Mouse (Mus musculus) CH12.LX (cell line): ENCODE data around the gene Abhd14b. TPM values are rescaled to one million over a fixed set of nuclear protein-coding genes. Genes with fewer than 3 reads are reported as not detected.

Source experiments
- DNase-seq: peaks from one replicate; pipeline ENCODE4 v3.0.0-alpha.2; 2013; ENCODE audit errors: extremely low read depth
- H3K27ac ChIP-seq: 2 replicates; pipeline ENCODE4 v1.5.1; 2012; ENCODE audit warnings: low read depth, mild to moderate bottlenecking, control low read depth, moderate library complexity; ENCODE audit not compliant: insufficient read depth
- H3K27me3 ChIP-seq: replicated peaks from 2 replicates; pipeline ENCODE3; 2012; ENCODE audit warnings: inconsistent platforms
- H3K36me3 ChIP-seq, 2 experiments: replicated peaks in 1 of 2; 2 replicates each; pipeline versions ENCODE3 to v1.6.1; 2012; ENCODE audit warnings: inconsistent platforms in 1 of 2, low read length in 1 of 2, mild to moderate bottlenecking in 1 of 2, mixed read lengths in 1 of 2, moderate library complexity in 1 of 2; ENCODE audit not compliant: control insufficient read depth in 1 of 2, insufficient read depth in 1 of 2
- H3K4me1 ChIP-seq, 2 experiments: 2 replicates each; pipeline ENCODE4 v1.6.1; 2012; ENCODE audit warnings: inconsistent platforms in 1 of 2, moderate library complexity in 1 of 2; ENCODE audit not compliant: insufficient read depth in 2 of 2, control insufficient read depth in 1 of 2
- H3K4me2 ChIP-seq: 2 replicates; pipeline ENCODE4 v1.6.1; 2012; ENCODE audit warnings: low read depth, mild to moderate bottlenecking, control low read depth; ENCODE audit not compliant: poor library complexity, insufficient read depth, severe bottlenecking
- H3K4me3 ChIP-seq, 3 experiments: fragments of 150-350 bp in 1 of 3; sonication (generic) in 1 of 3; replicated peaks in 1 of 3; 2 replicates each; pipeline versions ENCODE3 to v1.5.1; 2011 to 2012; ENCODE audit warnings: low read depth in 2 of 3, low read length in 2 of 3, mild to moderate bottlenecking in 2 of 3, moderate library complexity in 2 of 3, control low read depth in 1 of 3, improper control_type of control experiment in 1 of 3, inconsistent platforms in 1 of 3, mixed read lengths in 1 of 3; ENCODE audit not compliant: poor library complexity in 1 of 3
- H3K79me2 ChIP-seq: replicated peaks from 2 replicates; pipeline ENCODE4 v1.6.1; 2012; ENCODE audit warnings: mild to moderate bottlenecking, moderate library complexity; ENCODE audit not compliant: control insufficient read depth, poor library complexity, insufficient read depth, severe bottlenecking; ENCODE audit errors: extremely low read depth
- H3K9ac ChIP-seq: 2 replicates; pipeline ENCODE4 v1.6.1; 2012; ENCODE audit warnings: low read depth, mild to moderate bottlenecking, control low read depth, moderate library complexity; ENCODE audit not compliant: insufficient read depth
- H3K9me3 ChIP-seq: replicated peaks from 2 replicates; pipeline ENCODE3; 2012; ENCODE audit warnings: low read length, inconsistent platforms, mixed read lengths
- BHLHE40 ChIP-seq: IDR thresholded peaks from 2 replicates; pipeline ENCODE4 v1.6.1; 2011; ENCODE audit warnings: mild to moderate bottlenecking, low read depth, low read length, improper control_type of control experiment
- CHD1 ChIP-seq: IDR thresholded peaks from 2 replicates; pipeline ENCODE4 v1.6.1; 2012; ENCODE audit warnings: low read depth, low read length, improper control_type of control experiment, inconsistent platforms
- CHD2 ChIP-seq: IDR thresholded peaks from 2 replicates; pipeline ENCODE4 v1.6.1; 2011; ENCODE audit warnings: low read length, improper control_type of control experiment
- CTCF ChIP-seq, 2 experiments: IDR thresholded peaks in 1 of 2; conservative IDR thresholded peaks in 1 of 2; 2 replicates each; pipeline ENCODE4 v1.5.1; 2011 to 2012; ENCODE audit warnings: low read depth in 2 of 2, low read length in 2 of 2, improper control_type of control experiment in 1 of 2, inconsistent platforms in 1 of 2, mild to moderate bottlenecking in 1 of 2, moderate library complexity in 1 of 2
- E2F4 ChIP-seq: IDR thresholded peaks from 2 replicates; pipeline ENCODE4 v1.6.1; 2011; ENCODE audit warnings: low read depth, low read length, improper control_type of control experiment; ENCODE audit not compliant: insufficient replicate concordance
- ELF1 ChIP-seq: IDR thresholded peaks from 2 replicates; pipeline ENCODE4 v1.6.1; 2014; ENCODE audit warnings: low read depth, mild to moderate bottlenecking, inconsistent platforms, low read length, improper control_type of control experiment
- GABPA ChIP-seq: IDR thresholded peaks from 2 replicates; pipeline ENCODE4 v1.6.1; 2012; ENCODE audit warnings: low read depth, low read length, improper control_type of control experiment, inconsistent platforms; ENCODE audit not compliant: insufficient replicate concordance
- HCFC1 ChIP-seq: IDR thresholded peaks from 2 replicates; pipeline ENCODE4 v1.6.1; 2012; ENCODE audit warnings: low read depth, mild to moderate bottlenecking, inconsistent platforms, low read length, improper control_type of control experiment
- IRF4 ChIP-seq: IDR thresholded peaks from 2 replicates; pipeline ENCODE4 v1.6.1; 2014; ENCODE audit warnings: low read depth, mild to moderate bottlenecking, inconsistent platforms, low read length, improper control_type of control experiment
- JUN ChIP-seq: IDR thresholded peaks from 2 replicates; pipeline ENCODE4 v1.6.1; 2011; ENCODE audit warnings: low read depth, mild to moderate bottlenecking, low read length, improper control_type of control experiment, moderate library complexity; ENCODE audit not compliant: insufficient read depth
- JUND ChIP-seq: conservative IDR thresholded peaks from 2 replicates; pipeline ENCODE4 v1.6.1; 2011; ENCODE audit warnings: low read depth, low read length, improper control_type of control experiment
- KAT2A ChIP-seq: IDR thresholded peaks from 2 replicates; pipeline ENCODE4 v1.6.1; 2012; ENCODE audit warnings: low read length, improper control_type of control experiment, inconsistent platforms; ENCODE audit not compliant: insufficient replicate concordance
- MAX ChIP-seq: IDR thresholded peaks from 2 replicates; pipeline ENCODE4 v1.6.1; 2011; ENCODE audit warnings: low read length, improper control_type of control experiment
- MAZ ChIP-seq: IDR thresholded peaks from 2 replicates; pipeline ENCODE4 v1.6.1; 2012; ENCODE audit warnings: low read depth, mild to moderate bottlenecking, inconsistent platforms, low read length, improper control_type of control experiment, moderate library complexity
- MYC ChIP-seq: IDR thresholded peaks from 2 replicates; pipeline ENCODE4 v1.6.1; 2011; ENCODE audit warnings: low read depth, mild to moderate bottlenecking, improper control_type of control experiment, low read length
- NELFE ChIP-seq: IDR thresholded peaks from 2 replicates; pipeline ENCODE4 v1.6.1; 2011; ENCODE audit warnings: low read depth, low read length, improper control_type of control experiment
- NRF1 ChIP-seq: IDR thresholded peaks from 2 replicates; pipeline ENCODE4 v1.6.1; 2014; ENCODE audit warnings: low read depth, mild to moderate bottlenecking, inconsistent platforms, low read length, improper control_type of control experiment, moderate library complexity
- PAX5 ChIP-seq: IDR thresholded peaks from 2 replicates; pipeline ENCODE4 v1.6.1; 2012; ENCODE audit warnings: low read length, inconsistent platforms, mixed read lengths
- POLR2A ChIP-seq: IDR thresholded peaks from 2 replicates; pipeline ENCODE4 v1.6.1; 2011; ENCODE audit warnings: low read depth, mild to moderate bottlenecking, improper control_type of control experiment, low read length
- POLR2AphosphoS2 ChIP-seq: IDR thresholded peaks from 2 replicates; pipeline ENCODE4 v1.6.1; 2011; ENCODE audit warnings: low read depth, low read length, improper control_type of control experiment
- TBP ChIP-seq: conservative IDR thresholded peaks from 2 replicates; pipeline ENCODE4 v1.6.1; 2011; ENCODE audit warnings: low read depth, low read length, improper control_type of control experiment
- TCF12 ChIP-seq: IDR thresholded peaks from 2 replicates; pipeline ENCODE4 v1.6.1; 2014; ENCODE audit warnings: low read depth, mild to moderate bottlenecking, inconsistent platforms, low read length, improper control_type of control experiment
- USF1 ChIP-seq: IDR thresholded peaks from 2 replicates; pipeline ENCODE4 v1.6.1; 2014; ENCODE audit warnings: low read depth, mild to moderate bottlenecking, inconsistent platforms, low read length, improper control_type of control experiment
- ZKSCAN1 ChIP-seq: IDR thresholded peaks from 2 replicates; pipeline ENCODE4 v1.6.1; 2012; ENCODE audit warnings: low read depth, inconsistent platforms, low read length, improper control_type of control experiment, borderline replicate concordance
- ZMIZ1 ChIP-seq: IDR thresholded peaks from 2 replicates; pipeline ENCODE4 v1.6.1; 2012; ENCODE audit warnings: low read depth, mild to moderate bottlenecking, inconsistent platforms, low read length, improper control_type of control experiment
- ZNF384 ChIP-seq: IDR thresholded peaks from 2 replicates; pipeline ENCODE4 v1.6.1; 2012; ENCODE audit warnings: low read depth, low read length, improper control_type of control experiment, inconsistent platforms
- dilution Hi-C: fragments of 300-500 bp; cut with MboI; formaldehyde crosslinking; loops from 2 replicates; pipeline ENCODE4 v1.14.3; 2020; ENCODE audit warnings: low sequenced_read_pairs; ENCODE audit not compliant: extremely low pct_unique_long_range_greater_than_20kb, extremely low pct_ligation_motif_present
- in situ Hi-C: fragments of 300-500 bp; cut with MboI; formaldehyde crosslinking; loops from 3 replicates; pipeline ENCODE4 v1.14.3; 2019; ENCODE audit warnings: low sequenced_read_pairs, low pct_ligation_motif_present, low pct_unique_long_range_greater_than_20kb, mixed read lengths
- polyA plus RNA-seq: library from polyadenylated mRNA; unstranded; fragments of >175 nt; gene quantifications from 2 replicates; pipeline ENCODE4 v1.2.1, GENCODE M21; 2012; ENCODE audit warnings: low read depth; ENCODE audit not compliant: insufficient read length
- total RNA-seq, 2 experiments: library from RNA; depleted of rRNA; stranded (reverse); fragments of 300-350 nt in 1 of 2; fragments of >200 nt in 1 of 2; gene quantifications; 2 replicates each; pipeline ENCODE4 v1.2.3; 2012 to 2014

Gene Abhd14b
- total and polyA plus RNA-seq, 3 experiments = 2.9 to 5.4 (median 5.3) TPM

DNA sequence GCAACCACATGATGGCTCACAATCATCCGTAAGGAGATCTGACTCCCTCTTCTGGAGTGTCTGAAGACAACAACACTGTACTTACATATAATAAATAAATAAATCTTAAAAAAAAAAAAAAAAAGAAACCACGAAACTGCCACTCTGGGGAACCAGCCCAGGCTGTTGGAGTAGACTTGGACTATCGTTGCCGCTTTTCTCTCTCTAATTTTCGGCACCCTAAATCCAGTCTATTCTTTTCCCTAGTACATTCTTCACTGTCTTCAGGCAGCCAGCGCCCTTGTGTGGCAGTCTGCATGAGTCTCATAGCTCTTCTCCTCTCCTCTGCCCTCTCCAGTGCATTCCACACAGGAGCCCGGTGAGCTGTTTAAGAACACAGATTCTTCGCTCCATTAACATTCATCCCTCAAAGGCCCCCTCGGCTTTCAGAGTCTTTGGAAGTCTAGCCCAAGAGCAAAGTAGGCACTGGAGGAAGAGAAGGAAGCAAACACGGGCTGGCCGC is 18.5 kb upstream of the Abhd14b start:
- H3K4me2 ChIP-seq = peak overlapping the region; percentile 97
- peaks cover 2 to 23% of the 10 kb centered on the region in 2 experiments; a peak in 3 of 4 replicates for H3K4me1 ChIP-seq
- DNase-seq = no peak
- no peaks in the 10 kb centered on the region for H3K9me3 ChIP-seq
- TF ChIP-seq NRF1 (no peak), NELFE (no peak), MYC (no peak), ELF1 (no peak), JUN (no peak), TCF12 (no peak), ZMIZ1 (no peak), GABPA (no peak), CTCF (conservative IDR thresholded peaks at IDR 0.05 in 1 of 2, IDR thresholded peaks at IDR 0.05 in 1 of 2; ENCODE audit: low read depth in 2 of 2, low read length in 2 of 2) (peak in 1 of 2 experiments; percentile 22; a peak in 1 of 4 replicates), ZKSCAN1 (no peak), ZNF384 (peak; percentile 63; the same call in 1 of the 2 replicates), USF1 (no peak), BHLHE40 (no peak), CHD1 (no peak), E2F4 (no peak), KAT2A (no peak), PAX5 (no peak)
- no peaks in the 10 kb centered on the region for H3K27me3 ChIP-seq
- H3K4me3 ChIP-seq = peak overlapping the region; percentile 52 to 100 (median 57)
- H3K9ac ChIP-seq = peak overlapping the region; percentile 73
- H3K79me2 ChIP-seq = peaks cover 27% of the 10 kb centered on the region
- peak overlapping the region; percentile 64 for H3K27ac ChIP-seq
- H3K36me3 ChIP-seq = peaks cover 34 to 36% of the 10 kb centered on the region in 2 experiments
- dilution Hi-C loops = no loop called here
- in situ Hi-C loops = no loop called here

DNA sequence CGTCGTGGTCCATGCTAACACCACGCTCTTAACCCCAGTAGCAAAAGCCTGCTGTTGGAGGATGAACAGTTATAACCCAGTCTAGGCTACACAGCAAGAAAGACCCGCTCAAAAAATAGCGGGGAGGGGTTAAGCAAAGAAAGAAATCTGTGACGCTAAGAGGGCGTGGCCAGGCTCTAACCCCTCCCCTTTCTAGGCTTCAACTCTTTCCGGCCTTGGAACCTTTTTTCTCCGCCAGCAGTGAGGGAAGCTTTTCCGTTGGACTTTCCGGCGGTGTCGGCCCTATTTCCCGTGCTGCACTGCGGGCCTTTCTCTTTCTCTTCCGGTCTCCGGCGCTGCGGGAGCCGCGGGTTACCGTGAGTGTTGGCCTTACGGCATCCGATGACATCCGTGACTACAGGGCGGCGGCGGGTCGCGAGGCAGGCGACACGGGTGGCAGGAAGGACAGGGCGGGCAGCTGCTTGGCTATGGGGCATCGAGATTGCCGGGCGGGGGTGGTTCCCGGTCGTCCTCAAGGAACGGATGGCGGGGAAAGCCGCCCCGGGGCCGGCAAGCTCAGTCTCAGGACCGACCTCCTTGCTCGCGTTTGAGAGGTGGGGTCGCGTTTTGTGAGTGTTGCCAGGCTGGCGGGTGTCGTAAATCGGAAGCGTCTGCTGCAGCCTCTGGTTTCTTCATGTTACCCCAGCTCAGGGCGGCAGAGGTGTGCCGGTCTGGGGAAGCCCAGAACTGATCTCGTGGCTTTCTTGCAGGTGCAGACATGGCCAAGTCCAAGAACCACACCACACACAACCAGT is 17.8 kb upstream of the Abhd14b start, which contains the start of gene Rpl29:
TSS of gene Rpl29 (plus strand) at position 234 of the 794 bp plus-strand sequence.
- in situ Hi-C loops = no loop called here
- H3K27ac ChIP-seq = peak within 1 kb of the TSS; percentile 81
- DNase-seq = peak; percentile 99
- peaks cover 40 to 42% of the 10 kb centered on the region in 2 experiments for H3K36me3 ChIP-seq
- peak within 1 kb of the TSS; percentile 97 for H3K4me2 ChIP-seq
- no peaks in the 10 kb centered on the region for H3K9me3 ChIP-seq
- dilution Hi-C loops = no loop called here
- peak within 1 kb of the TSS; percentile 81 to 100 (median 95) for H3K4me3 ChIP-seq
- H3K4me1 ChIP-seq = peaks cover 2 to 23% of the 10 kb centered on the region in 2 experiments; a peak in 3 of 4 replicates
- H3K79me2 ChIP-seq = peaks cover 27% of the 10 kb centered on the region
- no peaks in the 10 kb centered on the region for H3K27me3 ChIP-seq
- peak; percentile 95 for TF ChIP-seq NELFE
- peak; percentile 52; the same call in 1 of the 2 replicates for TF ChIP-seq CHD2
- TF ChIP-seq USF1 = no peak
- TF ChIP-seq NRF1 = no peak
- peak; percentile 76; the same call in 1 of the 2 replicates for TF ChIP-seq MAZ
- peak; percentile 70 for TF ChIP-seq IRF4
- TF ChIP-seq POLR2AphosphoS2 = peak; percentile 85; the same call in 1 of the 2 replicates
- peak; percentile 84; the same call in 1 of the 2 replicates for TF ChIP-seq MAX
- peak; percentile 96 for TF ChIP-seq TBP
- peak; percentile 92 for TF ChIP-seq ELF1
- peak; percentile 93 for TF ChIP-seq HCFC1
- TF ChIP-seq TCF12 = peak; percentile 97
- peak; percentile 87; the same call in 1 of the 2 replicates for TF ChIP-seq MYC
- peak; percentile 95 for TF ChIP-seq KAT2A
- peak; percentile 92 for TF ChIP-seq POLR2A
- TF ChIP-seq JUND = no peak
- peak within 1 kb of the TSS; percentile 100 for H3K9ac ChIP-seq
